Mouse (Mus musculus) v-Abl transformed pro-B cells (cell line): ENCODE data around the gene Inpp5k.
"Not testable (repeated sequence)": the region's sequence is repeated elsewhere in the genome, so short reads cannot be mapped to it uniquely, and the experiment has no call there.

ENCODE experiments used
- in situ Hi-C, 2 experiments: fragments of 400-800 bp; cut with MboI; formaldehyde crosslinking; loops; one replicate each; pipeline ENCODE4 v1.15.1; 2025; ENCODE audit not compliant: unreplicated experiment in 2 of 2

The Inpp5k gene

DNA sequence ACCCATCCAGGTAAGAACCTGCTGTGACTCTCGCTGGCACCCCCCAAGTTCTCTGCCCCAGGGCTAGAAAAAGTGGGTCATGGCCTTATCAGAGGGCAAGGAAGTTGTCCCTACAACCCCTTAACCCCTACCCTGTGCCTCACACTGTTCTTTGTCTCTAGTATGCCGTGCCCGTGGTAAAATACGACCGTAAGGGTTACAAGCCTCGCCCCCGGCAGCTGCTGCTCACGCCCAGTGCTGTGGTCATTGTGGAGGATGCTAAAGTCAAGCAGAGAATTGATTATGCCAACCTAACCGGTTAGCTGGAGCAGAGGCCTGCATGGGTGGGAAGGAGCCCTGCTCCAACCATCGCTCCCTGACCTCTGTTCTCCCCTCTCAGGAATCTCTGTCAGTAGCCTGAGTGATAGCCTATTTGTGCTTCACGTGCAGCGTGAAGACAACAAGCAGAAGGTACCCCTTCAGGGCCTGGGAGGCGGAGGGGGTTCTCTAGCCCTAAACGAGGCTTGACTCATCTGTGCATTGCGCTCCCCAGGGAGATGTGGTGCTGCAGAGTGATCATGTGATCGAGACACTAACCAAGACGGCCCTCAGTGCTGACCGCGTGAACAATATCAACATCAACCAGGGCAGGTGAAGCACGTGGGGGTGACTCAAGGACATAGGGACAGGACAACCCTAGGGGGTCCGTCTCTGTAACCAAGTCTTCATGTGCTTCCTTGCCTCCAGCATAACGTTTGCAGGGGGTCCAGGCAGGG, 40.8 kb downstream of the Inpp5k start:
- in situ Hi-C loops, result no loop called here

DNA sequence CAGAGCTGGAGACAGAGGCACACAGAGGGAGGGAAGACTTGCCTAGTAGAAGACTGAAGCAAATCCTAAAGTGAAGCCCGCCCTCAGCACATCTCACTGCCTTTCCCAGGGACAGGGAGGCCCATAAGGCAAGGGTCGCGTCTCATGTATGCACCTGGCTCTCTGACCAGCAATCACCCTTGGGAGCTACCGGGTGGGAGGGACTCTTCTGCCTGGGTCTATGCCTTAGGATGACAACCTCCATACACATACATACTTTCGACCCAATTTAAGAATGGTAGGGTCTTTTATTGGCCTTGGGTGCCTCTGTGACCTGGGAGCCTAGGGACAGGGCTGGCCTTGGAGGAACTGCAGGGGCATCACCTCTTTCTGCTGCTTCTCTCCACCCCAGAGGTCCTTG, 42.6 kb downstream of the Inpp5k start:
- in situ Hi-C loops, result no loop called here

GRCm38 (mm10) chr11:75674875-75675274, 44.1 kb downstream of the Inpp5k start:
- in situ Hi-C loops, result no loop called here

GRCm38 (mm10) chr11:75677881-75678746, 47.3 kb downstream of the Inpp5k start:
- in situ Hi-C loops, result no loop called here

GRCm38 (mm10) chr11:75678747-75679438, 48.1 kb downstream of the Inpp5k start, which contains the start of gene Crk:
Gene Crk (plus strand): TSS chr11:75679259.
- in situ Hi-C loops, result no loop called here

- in situ Hi-C loops, result no loop called here
These were observed 48.8 kb downstream of the Inpp5k start for GRCm38 (mm10) chr11:75679439-75680171.

- in situ Hi-C loops, result no loop called here
These were observed 53.7 kb downstream of the Inpp5k start for GRCm38 (mm10) chr11:75684462-75684861.

GRCm38 (mm10) chr11:75684956-75685355, 54.2 kb downstream of the Inpp5k start:
- in situ Hi-C loops, result no loop called here

DNA sequence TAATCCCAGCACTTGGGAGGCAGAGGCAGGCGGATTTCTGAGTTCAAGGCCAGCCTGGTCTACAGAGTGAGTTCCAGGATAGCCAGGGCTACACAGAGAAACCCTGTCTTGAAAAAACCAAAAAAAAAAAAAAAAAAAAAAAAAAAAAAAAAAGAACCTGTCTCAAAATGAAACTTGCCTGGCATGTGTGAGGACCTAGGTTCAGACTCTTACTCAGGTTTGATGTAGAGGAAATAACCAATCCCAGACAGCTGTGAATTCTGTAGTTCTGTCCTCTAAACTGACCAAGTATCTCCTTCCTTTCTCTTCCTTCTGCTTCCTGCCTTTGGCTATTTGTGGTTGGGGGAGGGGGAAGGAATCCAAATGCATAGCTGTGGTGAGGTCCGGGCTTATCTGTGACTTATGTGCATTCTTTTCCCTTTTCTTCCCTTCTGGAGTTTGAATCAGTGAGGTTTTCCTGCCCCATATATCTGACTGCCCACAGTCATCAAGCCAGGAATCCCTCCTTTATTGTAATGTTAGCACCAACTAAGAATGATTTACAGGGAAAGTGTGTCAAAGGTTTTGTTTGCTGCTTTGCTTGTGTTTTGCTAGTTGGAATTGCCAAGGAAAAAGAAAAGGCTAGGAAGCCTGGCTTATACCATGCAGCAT, 56.7 kb downstream of the Inpp5k start:
- in situ Hi-C loops, result no loop called here

DNA sequence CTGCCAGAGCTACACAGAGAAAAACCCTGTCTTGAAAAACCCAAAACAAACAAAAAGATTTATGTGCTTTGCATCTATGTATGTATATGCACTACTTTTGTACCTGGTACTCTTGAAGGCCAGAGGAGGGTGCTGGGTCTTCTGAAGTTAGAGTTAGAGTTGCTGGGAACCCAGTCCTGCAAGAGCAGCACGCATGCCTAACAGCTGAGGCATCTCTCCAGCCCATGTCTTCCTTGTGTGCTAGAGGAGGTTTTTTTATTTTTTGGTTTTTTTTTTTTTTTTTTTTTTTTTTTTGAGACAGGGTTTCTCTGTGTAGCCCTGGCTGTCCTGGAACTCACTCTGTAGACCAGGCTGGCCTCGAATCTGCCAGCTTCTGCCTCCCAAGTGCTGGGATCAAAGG, 57.3 kb downstream of the Inpp5k start:
- in situ Hi-C loops, result no loop called here

DNA sequence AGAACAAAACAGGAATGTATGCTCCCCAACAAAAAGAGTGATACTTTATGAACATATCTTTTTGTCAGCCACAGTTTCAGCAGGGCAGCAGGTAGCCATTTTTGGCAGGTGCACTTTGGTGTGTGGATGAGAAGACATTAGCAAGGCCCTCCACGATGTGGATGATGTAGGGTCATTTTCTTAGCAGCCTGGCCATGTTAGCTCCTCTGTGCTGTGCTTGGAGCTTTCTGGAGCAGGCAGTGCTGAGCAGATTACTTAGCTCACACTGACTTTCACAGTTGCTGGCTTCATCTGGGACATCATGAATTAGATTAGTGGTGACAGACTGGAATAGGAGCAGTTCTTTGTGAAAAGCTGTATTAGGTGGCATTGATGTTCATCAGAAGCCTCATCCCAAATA, 59.2 kb downstream of the Inpp5k start:
- in situ Hi-C loops, result no loop called here

DNA sequence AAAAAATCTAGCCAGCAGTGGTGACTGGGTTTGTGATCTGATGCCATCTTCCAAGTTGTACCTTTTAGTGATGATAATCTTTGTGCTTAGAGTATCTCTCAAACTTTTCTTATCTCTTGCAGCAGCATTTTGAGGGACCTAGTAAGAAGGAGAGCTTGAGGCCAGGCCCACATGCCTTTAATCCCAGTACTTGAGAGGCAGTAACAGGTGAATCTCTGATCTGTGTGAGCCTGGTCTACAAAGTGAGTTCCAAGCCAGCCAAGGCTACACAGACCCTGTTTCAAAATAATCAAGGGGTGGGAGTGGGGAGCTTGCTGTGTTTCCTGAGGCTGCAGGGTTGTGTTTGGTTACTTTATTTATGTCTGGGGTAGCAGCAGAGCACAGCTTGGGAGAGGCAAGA, 60.3 kb downstream of the Inpp5k start:
- in situ Hi-C loops, result no loop called here

DNA sequence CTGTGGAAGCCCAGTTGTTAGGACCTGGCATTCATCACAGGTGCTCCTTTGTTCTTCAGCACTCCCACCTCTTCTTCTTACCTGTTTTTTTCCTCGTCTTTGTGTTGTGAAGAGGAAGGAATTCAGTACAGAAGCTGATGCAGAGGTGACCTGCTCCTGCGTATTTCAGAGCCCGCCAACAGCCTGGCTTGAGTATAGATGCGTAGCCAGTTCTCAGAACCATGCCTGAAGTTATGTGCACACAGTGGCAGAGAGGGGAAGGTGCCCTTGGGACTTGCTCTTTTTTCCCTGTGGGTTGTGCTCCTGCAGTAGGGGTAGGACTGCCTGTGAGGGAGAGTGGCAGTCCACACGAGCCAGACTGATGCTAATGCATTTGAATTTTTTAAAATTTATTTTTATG, 62.8 kb downstream of the Inpp5k start:
- in situ Hi-C loops, result no loop called here

DNA sequence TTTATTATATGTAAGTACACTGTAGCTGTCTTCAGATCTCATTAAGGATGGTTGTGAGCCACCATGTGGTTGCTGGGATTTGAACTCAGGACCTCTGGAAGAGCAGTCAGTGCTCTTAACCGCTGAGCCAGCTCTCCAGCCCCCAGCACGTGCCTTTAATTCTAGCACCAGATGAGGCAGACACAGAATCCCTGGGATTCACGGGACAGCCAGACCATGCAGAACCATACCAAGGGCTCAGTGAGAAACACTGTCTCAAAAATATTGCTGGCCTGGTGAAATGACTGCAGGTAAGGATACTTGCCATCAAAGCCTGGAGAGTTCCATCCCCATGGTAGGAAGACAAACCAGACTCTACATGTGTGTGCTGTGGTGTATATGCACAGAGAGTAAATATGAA, 66.7 kb downstream of the Inpp5k start:
- in situ Hi-C loops, result not testable (repeated sequence)
